Mouse (Mus musculus) bone marrow macrophage, adult 2 months (primary cell): ENCODE measurements around the gene Vmn1r203.

ENCODE experiments used
- CTCF ChIP-seq: IDR thresholded peaks from 2 replicates; pipeline ENCODE4 v1.5.1; 2012; ENCODE audit warnings: low read depth, mild to moderate bottlenecking, low read length, moderate library complexity
- POLR2A ChIP-seq: IDR thresholded peaks from 2 replicates; pipeline ENCODE4 v1.6.1; 2012; ENCODE audit warnings: mild to moderate bottlenecking, low read depth, low read length, borderline replicate concordance

DNA sequence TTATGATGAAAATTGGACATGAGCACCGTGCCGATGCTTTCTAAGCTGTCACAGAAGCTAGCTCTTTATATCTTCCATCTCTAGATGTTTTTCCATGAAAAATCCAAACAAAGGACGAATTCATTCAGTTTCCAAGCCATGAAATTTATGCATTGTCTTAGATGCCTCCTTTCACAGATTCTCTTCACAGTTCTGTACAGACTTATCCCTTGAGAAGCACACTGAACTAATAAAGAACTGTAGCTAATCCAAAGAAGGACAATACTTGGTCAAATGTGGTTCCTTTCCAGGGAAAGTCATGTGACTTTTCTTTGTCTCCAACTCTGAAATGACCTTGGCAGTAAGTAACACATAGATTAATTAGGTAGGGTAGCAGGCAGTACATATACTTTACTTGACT is 15.5 kb upstream of the Vmn1r203 start:
- TF ChIP-seq POLR2A (no peak), CTCF (no peak)
